Mouse (Mus musculus): ENCODE results near the gene Gm12216.

DNA sequence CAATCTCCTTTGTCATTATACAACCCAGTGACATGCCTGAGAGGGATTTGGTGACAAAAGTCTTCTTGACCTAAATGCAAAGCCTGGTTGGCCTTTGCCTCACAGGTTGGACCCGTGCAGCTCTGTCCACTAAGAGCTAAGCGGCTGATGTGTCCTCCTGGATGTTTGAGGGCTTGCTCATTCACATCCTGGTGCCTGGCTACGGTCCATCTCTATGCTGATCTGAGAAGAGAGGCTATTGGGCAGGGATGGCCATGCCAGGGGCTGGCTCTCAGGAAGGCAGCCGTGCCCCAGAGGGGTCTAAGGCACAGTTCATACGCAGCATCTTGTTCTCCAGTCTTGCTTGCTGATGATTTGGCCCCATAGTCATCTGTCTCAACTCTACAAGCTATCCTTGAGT, 21.3 kb downstream of the Gm12216 start:
- no peak for TF ChIP-seq POLR2A (IDR thresholded peaks at IDR 0.05; ENCODE audit: extremely low read depth, insufficient read depth, low read length)
- no peak for TF ChIP-seq CTCF (IDR thresholded peaks at IDR 0.05; ENCODE audit: extremely low read depth, insufficient read depth, low read length)
